Mouse (Mus musculus): Measurements from ENCODE around the gene Lrrk2. TPM values are rescaled to one million over a fixed set of nuclear protein-coding genes. Genes with fewer than 3 reads are reported as not detected.
"Not testable (repeated sequence)": the region's sequence is repeated elsewhere in the genome, so short reads cannot be mapped to it uniquely, and the experiment has no call there.

Gene Lrrk2
- total RNA-seq, 2 experiments from 2014 or later = 7.8 to 99.8 TPM

- DNase-seq (ENCODE audit: low spot score in 2 of 2) = no peak
Measured at GRCm38 (mm10) chr15:91788338-91788737, 115.4 kb downstream of the Lrrk2 start.

DNA sequence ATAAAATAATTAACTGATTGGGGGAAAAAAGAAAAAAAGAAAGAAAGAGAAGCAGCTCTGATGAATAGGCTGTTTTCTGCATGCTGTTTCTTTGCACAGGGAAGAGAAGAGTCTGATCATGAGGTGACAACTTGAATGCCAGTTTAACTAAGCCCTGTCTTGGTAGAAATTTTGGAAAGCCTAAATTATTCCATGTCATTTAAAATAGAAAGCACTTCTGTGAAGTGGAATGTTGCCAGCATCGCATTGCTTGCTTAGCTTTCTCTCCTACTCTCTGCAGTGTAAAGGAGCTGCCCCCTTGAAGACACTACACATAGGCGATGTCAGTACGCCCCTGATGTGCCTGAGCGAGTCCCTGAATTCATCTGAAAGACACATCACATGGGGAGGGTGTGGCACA lies 133.5 kb downstream of the Lrrk2 start:
- DNase-seq (ENCODE audit: low spot score in 2 of 2) = no peak

DNA sequence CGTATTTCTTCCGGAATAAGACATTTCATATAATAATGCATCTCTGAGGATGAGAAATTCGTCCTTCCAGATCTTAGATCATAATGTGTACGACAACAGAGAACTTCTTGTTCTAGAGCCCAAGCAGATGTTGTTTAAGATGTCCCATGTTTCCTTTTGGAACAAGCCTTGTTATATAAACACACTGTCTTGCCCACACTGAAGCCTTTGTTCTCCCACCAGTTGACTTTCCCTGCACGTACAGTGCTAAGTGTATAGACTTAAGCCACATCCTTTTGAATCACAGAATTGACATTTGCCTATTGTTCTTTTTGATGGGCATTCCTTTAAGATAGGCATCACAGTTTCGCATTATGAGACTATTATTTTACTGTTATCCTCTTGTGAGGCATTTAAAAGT lies 162.3 kb downstream of the Lrrk2 start:
- no peak for DNase-seq (ENCODE audit: low spot score in 2 of 2)

DNA sequence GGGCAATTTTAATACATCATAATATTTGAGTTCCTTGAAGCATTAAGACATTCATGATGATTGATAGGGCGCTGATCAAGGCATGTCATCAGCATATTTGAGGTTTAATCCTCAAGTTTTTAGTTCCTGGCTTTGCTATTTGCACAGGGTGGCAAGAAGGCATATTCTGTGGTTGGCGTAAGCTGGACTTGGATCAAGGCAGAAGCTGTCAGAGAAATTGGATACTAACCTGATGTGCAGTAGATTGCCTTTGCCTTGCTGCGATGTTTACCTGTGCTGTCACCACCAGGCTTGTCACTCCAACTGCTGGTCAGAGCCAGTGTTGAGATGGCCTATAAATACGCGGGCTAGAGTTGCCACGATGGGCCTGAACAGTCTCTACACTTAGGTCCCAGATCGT lies 165.0 kb downstream of the Lrrk2 start, which contains the start of gene Smgc:
Gene Smgc (plus strand): TSS at position 301 of the 400 bp plus-strand sequence.
- DNase-seq (ENCODE audit: low spot score in 2 of 2) = no peak

DNA sequence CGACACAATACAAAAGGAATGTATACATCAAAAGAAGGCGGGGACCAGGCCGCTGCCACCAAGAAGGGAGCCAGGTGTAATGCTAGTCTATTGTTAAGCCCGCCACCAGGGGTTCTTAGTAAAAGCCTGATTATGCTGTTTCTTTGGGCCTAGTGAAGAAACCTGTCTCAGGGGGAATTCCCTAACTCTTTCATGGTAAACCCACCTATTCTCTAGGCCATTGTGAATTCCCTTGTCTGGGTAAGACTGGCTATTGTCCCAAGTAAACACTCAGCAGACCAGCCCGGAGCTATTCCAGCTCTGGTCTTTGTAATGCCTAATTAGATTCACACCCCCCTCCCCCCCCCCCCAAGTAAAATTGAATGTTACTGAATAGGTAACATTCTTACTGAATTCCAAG lies 191.2 kb downstream of the Lrrk2 start:
- DNase-seq (ENCODE audit: low spot score in 2 of 2) = not testable (repeated sequence)

Other genes with a start within 250 kb of the Lrrk2 start
- gene Slc2a13, start 99.9 kb upstream of the Lrrk2 start, total RNA-seq (2021) = 1 to 10 TPM; 3.6 to 3.9 TPM
- gene Smgc, start 165.1 kb downstream of the Lrrk2 start, total RNA-seq (2021) = not detected